Mouse (Mus musculus) telencephalon, adult 2 months (tissue): ENCODE measurements at regions not wholly inside any gene's neighbourhood (a gene's known extent, or its start where the extent isn't known, plus 50 kb on each side); places are given as distances from the start of the nearest gene placed in this dataset.

Source experiments
- DNase-seq: peaks from one replicate; pipeline ENCODE4 v3.0.0-alpha.2; 2011; ENCODE audit warnings: low read depth, low spot score

GRCm38 (mm10) chr2:30698758-30699535, 104.1 kb downstream of the Cstad start:
- no peak for DNase-seq

DNA sequence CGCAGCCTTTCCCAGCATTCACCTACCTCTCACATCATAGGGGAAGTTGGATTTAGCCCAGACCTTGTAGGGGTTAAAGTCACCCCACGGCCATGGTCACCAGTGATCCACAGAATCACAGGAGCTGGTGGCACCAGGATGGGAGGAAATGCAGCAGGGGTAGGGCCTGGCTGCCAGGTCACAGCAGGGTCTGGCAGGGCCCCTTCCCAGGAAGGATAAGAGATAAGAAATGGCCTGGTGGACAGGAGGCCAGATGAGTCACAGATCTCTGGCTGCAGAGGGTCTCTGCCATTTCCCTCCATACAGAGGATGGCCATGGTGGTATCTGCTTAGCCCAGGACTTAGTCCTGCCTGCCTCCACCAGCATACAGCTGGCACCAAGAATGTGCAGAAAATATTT, 103.0 kb downstream of the Cstad start:
- no peak for DNase-seq

DNA sequence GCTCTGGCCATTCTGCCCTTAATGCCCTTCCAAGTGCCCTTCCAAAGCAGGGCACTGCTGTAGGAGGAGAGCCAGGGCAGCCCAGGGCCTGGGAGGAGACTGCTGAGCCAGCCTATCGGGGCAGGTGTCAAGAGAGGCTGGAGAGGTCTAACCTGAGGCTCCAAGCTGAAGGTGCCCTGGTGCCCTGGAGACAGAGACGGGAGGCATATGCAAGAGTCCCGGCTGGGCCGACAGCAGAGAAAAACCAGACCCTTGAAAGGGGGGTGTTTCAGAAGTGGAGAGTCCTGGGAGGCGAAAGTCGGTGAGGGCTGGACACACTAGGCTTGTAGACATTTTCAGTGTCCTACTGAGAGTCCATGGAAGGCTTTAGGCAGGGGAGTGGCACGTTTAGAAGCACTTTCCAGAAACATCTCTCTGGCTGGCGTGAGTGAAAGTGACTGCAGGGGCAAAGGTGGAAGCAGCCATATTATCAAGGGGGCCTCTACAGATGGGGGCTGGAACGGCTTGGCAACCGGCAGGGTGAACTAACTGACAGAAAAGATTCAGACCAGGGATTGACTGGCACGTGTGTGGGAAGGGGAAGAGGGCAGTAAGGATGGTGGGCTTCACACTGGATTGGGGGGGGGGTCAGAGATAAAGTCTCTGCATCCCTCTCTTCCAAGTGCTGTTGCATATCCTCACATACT, 101.1 kb downstream of the Cstad start:
- DNase-seq = no peak

GRCm38 (mm10) chr2:30695041-30695440, 100.2 kb downstream of the Cstad start:
- DNase-seq = no peak

DNA sequence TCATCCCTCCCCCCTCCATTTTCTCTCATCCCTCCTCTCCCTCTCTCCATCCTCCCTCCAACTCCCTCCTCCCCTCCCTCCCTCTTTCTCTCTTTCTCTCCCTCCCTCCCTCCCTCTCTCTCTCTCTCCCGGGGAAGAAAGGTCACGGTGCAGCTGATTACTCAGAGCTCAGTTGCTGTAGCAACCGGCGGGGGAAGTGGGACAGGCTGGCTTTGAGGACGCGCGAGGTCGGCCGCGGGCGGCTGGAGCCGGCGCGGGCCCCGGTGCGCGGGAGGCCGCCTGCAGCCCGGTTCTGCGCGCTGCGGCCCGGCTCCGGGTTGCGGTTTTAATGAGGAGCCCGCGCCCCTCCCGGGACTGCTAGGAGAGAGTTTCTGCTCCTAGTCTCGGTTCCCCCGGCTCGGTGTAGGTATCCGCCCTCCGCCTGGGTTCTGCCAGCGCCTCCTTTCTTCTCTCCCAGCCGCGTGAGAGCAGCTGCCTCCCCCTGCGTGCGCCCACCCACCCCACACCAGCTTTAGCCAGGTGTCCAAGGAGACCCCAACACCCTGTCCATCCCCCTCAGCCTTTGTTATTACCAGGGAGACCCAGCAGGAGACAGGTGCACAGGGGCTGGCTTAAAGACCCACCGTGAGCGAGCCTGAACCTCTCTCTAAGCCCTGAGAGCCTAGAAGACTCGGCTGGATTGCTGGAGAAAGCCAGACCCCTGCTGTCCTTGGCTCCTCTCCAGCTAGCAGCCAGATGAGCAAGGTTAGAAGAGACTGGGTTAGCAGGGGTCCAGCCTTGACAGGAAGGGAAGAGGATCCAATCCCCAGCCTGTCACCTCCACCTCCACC, 98.6 kb downstream of the Cstad start:
- peak; percentile 93 for DNase-seq

DNA sequence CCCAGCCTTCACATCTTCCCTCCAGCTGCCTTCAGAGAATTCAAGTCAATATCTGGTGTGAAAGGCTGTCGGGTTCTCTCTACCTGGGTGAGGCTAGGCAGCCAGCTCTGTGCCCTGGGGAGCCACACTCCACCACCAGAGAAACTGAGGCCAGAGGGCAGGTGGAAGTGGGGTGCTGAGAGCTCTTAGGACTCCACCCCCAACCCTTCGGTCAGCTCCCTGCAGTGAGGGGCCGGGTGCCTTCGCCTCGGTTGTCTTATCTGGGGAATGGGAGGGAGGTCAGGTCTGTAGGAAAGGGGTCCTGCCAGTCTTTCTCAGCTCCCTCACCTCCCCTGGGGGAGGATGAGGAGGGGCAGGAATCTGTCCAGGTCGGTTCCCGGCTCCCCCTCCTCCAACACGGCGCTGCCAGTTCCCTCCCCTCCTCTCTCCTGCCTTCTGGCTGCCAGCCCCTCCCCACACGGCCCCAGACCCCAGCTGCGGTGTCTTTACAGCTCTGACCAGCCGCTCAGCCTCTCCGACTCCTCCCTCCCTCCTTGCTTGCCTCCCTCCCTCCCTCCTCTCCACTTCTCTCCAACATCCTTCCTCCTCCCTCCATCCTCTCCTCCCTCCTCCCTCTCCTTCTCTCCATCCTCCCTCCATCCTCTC, 97.8 kb downstream of the Cstad start:
- no peak for DNase-seq

DNA sequence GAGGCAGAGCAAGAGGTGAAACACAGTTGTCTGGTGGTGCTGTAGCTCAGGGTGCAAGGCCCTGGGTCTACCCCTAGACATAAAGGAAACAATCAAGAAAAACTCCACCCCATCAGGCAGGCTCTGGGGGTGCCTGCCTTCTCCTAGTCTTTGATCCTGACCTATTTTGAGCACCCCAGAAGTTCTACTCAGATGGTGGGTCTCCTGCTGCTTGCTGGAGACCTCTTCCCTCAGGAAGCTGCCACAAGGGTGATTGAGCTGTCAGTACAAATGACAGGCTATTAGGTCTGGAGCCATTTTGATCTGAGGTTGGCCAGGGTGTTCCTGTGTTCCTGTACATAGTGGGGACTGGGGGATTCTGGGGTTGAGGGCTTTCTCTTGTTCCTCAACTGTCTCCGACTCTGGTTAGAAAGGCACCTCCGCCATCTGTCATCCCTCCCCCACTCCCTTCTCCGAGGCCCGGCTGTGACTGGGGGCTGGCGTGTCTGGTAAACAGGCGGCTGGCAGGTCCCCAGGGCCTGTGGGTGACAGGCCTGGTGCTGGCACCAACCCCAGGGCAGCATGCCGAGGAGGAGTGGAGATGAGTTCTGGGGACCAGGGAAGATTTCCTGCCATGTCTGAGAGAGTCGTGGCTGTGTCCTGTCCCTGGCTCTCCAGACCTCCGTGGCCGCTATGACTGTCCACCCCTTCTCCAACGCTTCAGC, 97.2 kb downstream of the Cstad start:
- DNase-seq = no peak

DNA sequence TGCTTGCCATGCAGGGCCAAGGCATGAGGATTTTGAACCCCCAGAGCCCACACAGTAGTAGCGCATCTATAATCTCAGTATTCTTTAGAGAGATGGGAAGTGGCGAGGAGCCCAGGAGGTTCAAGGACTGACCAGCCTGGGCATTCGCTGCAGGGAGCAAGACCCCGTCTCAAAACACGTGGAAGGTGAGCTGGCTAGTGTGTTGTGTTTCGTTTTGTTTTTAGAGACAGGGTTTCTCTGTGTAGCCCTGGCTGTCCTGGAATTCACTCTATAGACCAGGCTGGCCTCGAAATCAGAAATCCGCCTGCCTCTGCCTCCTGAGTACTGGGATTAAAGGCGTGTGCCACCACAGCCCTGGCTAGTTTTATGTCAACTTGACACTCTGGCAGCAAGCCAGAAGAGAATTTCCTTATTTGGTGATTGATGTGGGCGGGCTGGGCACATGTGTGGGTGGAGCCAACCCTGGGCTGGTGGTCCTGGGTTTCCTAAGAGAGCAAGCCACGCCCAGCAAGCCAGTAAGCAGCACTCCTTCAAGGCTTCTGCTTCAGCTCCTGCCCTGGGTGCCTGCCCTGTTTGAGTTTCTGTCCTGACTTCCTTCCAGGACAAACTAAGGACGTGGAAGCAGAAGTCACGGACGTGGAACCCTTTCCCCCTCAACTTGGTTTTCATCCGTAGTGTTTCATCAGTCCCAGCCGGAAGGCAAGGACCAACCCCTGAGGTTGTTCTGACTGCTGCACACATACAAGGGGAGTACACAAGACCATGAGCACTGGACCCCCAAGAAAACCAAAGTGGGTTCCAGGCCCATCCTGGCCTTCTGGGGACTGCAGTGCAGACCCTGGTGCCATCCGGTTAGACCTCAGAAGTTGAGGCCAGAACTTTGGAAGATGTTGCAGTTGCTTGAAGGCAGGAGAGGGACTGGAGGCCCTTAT, 96.4 kb downstream of the Cstad start:
- DNase-seq = no peak

GRCm38 (mm10) chr2:30690307-30690706, 95.5 kb downstream of the Cstad start:
- DNase-seq = no peak

GRCm38 (mm10) chr2:30688402-30688801, 93.6 kb downstream of the Cstad start:
- DNase-seq = no peak

DNA sequence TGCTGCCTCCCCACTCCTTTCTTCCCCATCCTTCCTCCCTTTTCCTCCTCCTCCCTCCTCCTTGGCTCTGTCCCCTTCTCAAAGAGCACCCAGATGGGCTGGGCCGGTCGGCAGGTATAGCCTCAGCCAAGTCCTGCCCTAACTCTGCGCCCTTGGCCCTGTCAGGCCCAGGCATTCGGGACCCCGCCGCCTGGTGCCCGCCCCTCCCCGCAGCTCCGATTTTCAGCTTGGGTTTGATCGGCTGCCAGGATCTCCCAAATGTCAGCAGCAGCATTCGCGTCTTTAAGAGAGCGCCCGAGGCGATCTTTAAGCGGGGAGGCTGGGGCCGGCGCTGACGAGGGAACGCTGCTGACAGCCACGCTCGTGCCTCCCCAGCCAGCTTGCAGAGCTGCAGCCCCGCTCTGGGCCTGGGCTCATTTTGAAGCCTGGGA, 92.3 kb downstream of the Cstad start:
- no peak for DNase-seq

DNA sequence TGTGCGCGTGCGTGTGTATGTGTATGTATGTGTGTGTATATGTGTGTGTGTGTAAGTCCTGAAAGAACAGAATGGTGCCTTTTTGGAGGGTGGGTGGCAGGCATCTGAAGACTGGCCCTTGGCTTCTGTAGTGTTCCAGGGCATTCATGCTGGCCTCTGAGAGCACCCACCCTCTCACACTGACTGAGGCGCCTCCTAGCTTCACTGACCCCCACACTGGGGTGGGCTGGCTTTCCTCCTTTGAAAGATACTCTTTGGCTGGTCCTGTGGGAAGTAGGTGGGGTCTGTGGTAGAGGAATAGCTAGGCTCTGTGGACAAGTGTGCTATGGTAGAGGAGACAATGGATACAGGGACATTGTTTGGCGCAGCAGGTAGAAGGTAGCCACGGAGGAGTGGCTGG, 91.5 kb downstream of the Cstad start:
- no peak for DNase-seq

DNA sequence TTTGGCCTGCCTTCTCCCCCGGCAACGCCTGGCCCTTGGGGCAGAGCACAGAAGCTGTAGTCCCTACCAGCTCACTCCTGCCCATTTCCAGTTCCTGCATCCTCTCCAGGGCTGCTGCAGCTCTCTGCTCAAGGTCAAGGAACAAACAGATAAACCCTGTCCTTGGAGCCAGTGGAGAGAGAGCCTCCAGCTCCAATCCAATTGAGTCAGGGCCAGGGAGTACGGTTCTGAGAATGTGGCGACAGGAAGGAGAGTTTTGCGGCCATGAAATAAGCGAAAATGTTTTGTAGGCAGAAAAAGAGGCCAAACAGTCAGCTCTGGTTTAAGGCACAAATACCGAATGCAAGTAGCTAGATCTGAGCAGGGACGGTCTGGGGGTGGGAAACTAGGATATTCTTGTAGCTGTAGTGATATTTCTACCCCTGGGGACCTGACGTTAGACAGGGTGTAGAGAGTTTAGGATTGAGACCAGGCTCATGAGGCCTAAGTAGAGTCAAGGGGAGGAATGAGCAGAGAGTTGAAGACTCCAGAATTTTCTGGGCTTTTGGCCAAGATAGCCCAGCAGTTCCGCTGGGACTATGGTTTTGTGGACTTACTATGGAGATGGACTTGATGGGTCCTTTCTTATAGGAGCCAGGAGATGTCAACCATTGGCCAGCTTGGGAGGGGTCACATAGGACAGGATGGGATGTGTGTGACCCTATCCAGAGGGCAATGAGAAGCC, 90.5 kb downstream of the Cstad start:
- no peak for DNase-seq

- no peak for DNase-seq
Measured at GRCm38 (mm10) chr2:30684461-30684860, 89.6 kb downstream of the Cstad start.

DNA sequence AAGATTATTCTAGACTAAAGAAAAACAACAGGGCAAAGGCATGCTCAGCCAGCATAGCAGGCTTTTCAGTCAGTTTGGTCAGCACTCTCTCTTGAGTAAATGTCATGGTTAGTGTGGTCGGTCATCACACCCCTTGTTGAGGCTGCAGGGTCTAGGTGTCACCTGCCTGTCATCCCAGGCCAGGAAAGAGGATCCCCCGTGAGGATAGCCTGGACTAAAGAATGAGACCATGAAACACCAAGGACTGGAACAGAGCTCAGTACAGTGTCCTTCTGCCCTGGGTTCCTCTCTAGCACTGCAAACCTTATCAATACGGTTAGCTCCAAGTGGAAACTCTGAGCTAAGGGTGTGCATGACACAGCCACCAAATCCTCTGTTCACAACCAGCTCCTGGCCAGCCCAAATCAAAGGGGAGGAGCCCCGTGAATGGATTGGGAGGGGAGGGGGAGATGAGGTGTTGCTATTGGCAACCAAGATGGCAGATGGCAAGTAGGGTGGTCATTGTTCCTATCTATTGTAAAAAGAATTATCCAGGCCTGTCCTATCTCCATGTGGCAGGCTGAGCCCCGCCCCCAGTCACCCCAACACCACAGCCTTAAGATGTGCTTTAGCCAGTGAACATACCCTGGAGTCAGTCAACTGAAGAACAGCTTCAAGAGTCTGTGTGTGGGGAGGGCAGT, 87.4 kb downstream of the Cstad start:
- DNase-seq = no peak

GRCm38 (mm10) chr2:30681642-30682041, 86.8 kb downstream of the Cstad start:
- no peak for DNase-seq

DNA sequence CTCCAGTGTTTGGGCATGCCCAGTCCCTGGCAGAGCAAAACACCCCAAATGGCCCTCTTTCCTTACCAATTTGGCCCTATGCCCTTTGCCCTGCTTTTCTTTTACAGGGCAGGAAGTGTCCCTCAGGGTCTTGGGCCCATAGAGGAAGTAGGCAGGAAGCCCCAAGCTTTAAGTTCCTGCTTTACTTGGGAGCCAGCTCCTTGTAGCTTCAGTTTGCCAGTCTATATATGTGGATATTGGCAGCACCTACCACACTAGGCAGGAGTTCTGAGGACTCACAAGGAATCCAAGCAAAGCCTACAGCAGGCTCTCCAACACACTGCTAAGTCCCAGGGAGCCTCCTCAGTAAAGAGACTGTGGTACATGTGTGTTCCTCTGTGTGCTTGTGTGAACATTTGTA, 84.2 kb downstream of the Cstad start:
- no peak for DNase-seq

GRCm38 (mm10) chr2:30677498-30677897, 82.7 kb downstream of the Cstad start:
- no peak for DNase-seq
